Mouse (Mus musculus): ENCODE data around the gene Nck1.

DNA sequence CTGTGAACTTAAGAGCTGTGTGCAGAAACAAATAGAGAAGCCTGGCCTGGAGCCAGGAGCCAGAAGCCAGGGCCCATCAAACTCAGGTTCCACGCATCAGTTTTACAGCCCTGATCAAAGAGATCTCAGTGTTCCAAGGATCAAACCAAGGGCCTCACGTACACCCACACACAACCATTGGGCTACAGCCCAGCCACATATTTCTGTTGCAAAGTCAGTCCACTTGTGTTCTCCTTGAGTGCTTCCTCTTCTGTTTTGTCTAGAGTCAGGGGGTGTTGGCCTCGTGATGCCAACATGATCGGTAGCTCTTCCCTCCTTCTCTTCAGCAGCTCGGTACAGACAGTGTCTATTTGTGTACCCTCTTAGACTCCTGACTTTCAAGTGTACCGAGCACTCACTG lies 93.5 kb downstream of the Nck1 start:
- no peak for TF ChIP-seq CTCF (IDR thresholded peaks at IDR 0.05; ENCODE audit: control insufficient read depth, insufficient read depth, low read length)
- no peak for TF ChIP-seq POLR2A (IDR thresholded peaks at IDR 0.05; ENCODE audit: borderline replicate concordance, control insufficient read depth, low read depth, low read length)

Measured in bone marrow, adult 2 months (tissue).